Mouse (Mus musculus) kidney, postnatal 4 days (tissue): Measurements from ENCODE around the gene BC030499.

Source experiments
- DNase-seq, 2 experiments: peaks; one replicate each; pipeline ENCODE4 v3.0.0; 2021; ENCODE audit warnings: mixed read lengths in 2 of 2

The BC030499 gene

GRCm38 (mm10) chr11:78290654-78291053 lies at the start of gene BC030499:
TSS of gene BC030499 (plus strand) at chr11:78290841.
- no peak for DNase-seq

GRCm38 (mm10) chr11:78245261-78245626 lies 45.4 kb upstream of the BC030499 start:
- DNase-seq = no peak

- DNase-seq = peak; percentile 95 to 96
These were observed 44.9 kb upstream of the BC030499 start, which contains the start of the genes Sdf2 and Supt6 for GRCm38 (mm10) chr11:78245627-78246317. TSS of gene Sdf2 (plus strand) at chr11:78245746. TSS of gene Supt6 (minus strand) at chr11:78245987.

- DNase-seq = no peak
These were observed 44.2 kb upstream of the BC030499 start for GRCm38 (mm10) chr11:78246318-78247011.

- no peak for DNase-seq
These were observed 43.7 kb upstream of the BC030499 start for GRCm38 (mm10) chr11:78247012-78247348.

- DNase-seq = no peak
These were observed 42.9 kb upstream of the BC030499 start for GRCm38 (mm10) chr11:78247727-78248140.

- DNase-seq = peak in 1 of 2 experiments; percentile 27
These were observed 34.0 kb upstream of the BC030499 start for GRCm38 (mm10) chr11:78256618-78257017.

GRCm38 (mm10) chr11:78260489-78261258 lies 30.0 kb upstream of the BC030499 start:
- no peak for DNase-seq

- peak; percentile 95 to 97 for DNase-seq
These were observed 29.0 kb upstream of the BC030499 start, which contains the start of gene 2610507B11Rik for GRCm38 (mm10) chr11:78261380-78262352. TSS of gene 2610507B11Rik (plus strand) at chr11:78261752.

- DNase-seq = peak; percentile 75 to 83
These were observed 28.1 kb upstream of the BC030499 start for GRCm38 (mm10) chr11:78262550-78262949.

- no peak for DNase-seq
These were observed 25.1 kb upstream of the BC030499 start for GRCm38 (mm10) chr11:78265571-78265970.

GRCm38 (mm10) chr11:78271986-78272385 lies 18.7 kb upstream of the BC030499 start:
- DNase-seq = no peak

- peak; percentile 46 to 52 for DNase-seq
These were observed 15.0 kb upstream of the BC030499 start for GRCm38 (mm10) chr11:78275596-78275995.

GRCm38 (mm10) chr11:78276169-78276568 lies 14.5 kb upstream of the BC030499 start:
- peak; percentile 26 to 28 for DNase-seq

- DNase-seq = no peak
These were observed 11.8 kb upstream of the BC030499 start for GRCm38 (mm10) chr11:78278853-78279252.

- DNase-seq = no peak
These were observed 11.1 kb upstream of the BC030499 start for GRCm38 (mm10) chr11:78279586-78279985.

GRCm38 (mm10) chr11:78289146-78289763 lies 1.4 kb upstream of the BC030499 start:
- DNase-seq = no peak

GRCm38 (mm10) chr11:78294585-78294984 lies 3.9 kb downstream of the BC030499 start:
- DNase-seq = no peak

GRCm38 (mm10) chr11:78300917-78301316 lies 10.3 kb downstream of the BC030499 start:
- DNase-seq = no peak

- DNase-seq = peak; percentile 91 to 95
These were observed 10.9 kb downstream of the BC030499 start, which contains the start of gene Spag5 for GRCm38 (mm10) chr11:78301357-78302084. TSS of gene Spag5 (plus strand) at chr11:78301529.

- no peak for DNase-seq
These were observed 14.6 kb downstream of the BC030499 start for GRCm38 (mm10) chr11:78305272-78305671.
